Mouse (Mus musculus) lung, embryonic 16.5 days (tissue): ENCODE data around the gene Adam21. TPM values are rescaled to one million over a fixed set of nuclear protein-coding genes. Genes with fewer than 3 reads are reported as not detected.

Source experiments
- ATAC-seq: fragments of 200-750 bp; cut with Nextera tagmentation; 2 replicates; pipeline ENCODE4 v1.8.0; 2017; ENCODE audit warnings: low read depth, mild to moderate bottlenecking, moderate library complexity
- H3K27ac ChIP-seq: fragments of 300-500 bp; sonication (generic); 2 replicates; pipeline ENCODE4 v1.5.1; 2014; ENCODE audit warnings: mild to moderate bottlenecking, control low read depth, low read length
- H3K27me3 ChIP-seq: fragments of 300-500 bp; sonication (generic); 2 replicates; pipeline ENCODE4 v1.6.1; 2014; ENCODE audit warnings: low read depth, low read length, mixed read lengths; ENCODE audit not compliant: control insufficient read depth, insufficient read depth
- H3K36me3 ChIP-seq: fragments of 300-500 bp; sonication (generic); 2 replicates; pipeline ENCODE4 v1.6.1; 2014; ENCODE audit warnings: low read length; ENCODE audit not compliant: control insufficient read depth, insufficient read depth
- H3K4me1 ChIP-seq: fragments of 300-500 bp; sonication (generic); replicated peaks from 2 replicates; pipeline ENCODE4 v1.6.1; 2014; ENCODE audit warnings: low read length, mixed read lengths; ENCODE audit not compliant: control insufficient read depth, insufficient read depth
- H3K4me2 ChIP-seq: fragments of 300-500 bp; sonication (generic); 2 replicates; pipeline ENCODE4 v1.6.1; 2014; ENCODE audit warnings: low read depth, low read length, control low read depth
- H3K4me3 ChIP-seq: fragments of 300-500 bp; sonication (generic); 2 replicates; pipeline ENCODE4 v1.5.1; 2014; ENCODE audit warnings: mild to moderate bottlenecking, low read length, control low read depth
- H3K9ac ChIP-seq: fragments of 300-500 bp; sonication (generic); 2 replicates; pipeline ENCODE4 v1.6.1; 2014; ENCODE audit warnings: low read length, control low read depth
- H3K9me3 ChIP-seq: fragments of 300-500 bp; sonication (generic); 2 replicates; pipeline ENCODE4 v1.6.1; 2016; ENCODE audit warnings: low read length; ENCODE audit not compliant: control insufficient read depth
- WGBS: fragments of 180-500 bp; shearing (Covaris S2); extraction: QIAGEN DNeasy Blood & Tissue Kit; methylation state at CpG from one replicate; pipeline ENCODE4 v1.1.7; 2014; 5-methylcytosine and 5-hydroxymethylcytosine counted together
- polyA plus RNA-seq: library from polyadenylated mRNA; unstranded; fragments of >200 nt; fragmentation: Nextera tagmentation; extraction: Ambion mirVana; gene quantifications from 2 replicates; pipeline ENCODE4 v1.2.1, GENCODE M21; 2015

Gene Adam21
- polyA plus RNA-seq: 0.23 and 0.25 TPM in 2 replicates

- 89% methylated on average over 1 of the region's 1 CpGs for WGBS
These were observed at the start of gene Adam21 for GRCm38 (mm10) chr12:81568374-81568773. Adam21 (minus strand) TSS chr12:81568474.

GRCm38 (mm10) chr12:81616980-81617379 is 48.7 kb upstream of the Adam21 start:
- ATAC-seq: no peak
- H3K9ac ChIP-seq: no peak overlapping the region
- 41% methylated on average over 7 of the region's 7 CpGs for WGBS
- no peaks in the 10 kb centered on the region for H3K9me3 ChIP-seq
- no peak overlapping the region for H3K4me3 ChIP-seq
- H3K27ac ChIP-seq: no peak overlapping the region
- no peaks in the 10 kb centered on the region for H3K36me3 ChIP-seq
- no peaks in the 10 kb centered on the region for H3K4me1 ChIP-seq
- no peaks in the 10 kb centered on the region for H3K27me3 ChIP-seq
- H3K4me2 ChIP-seq: no peak overlapping the region

More at GRCm38 (mm10) chr12:81568374-81568773, at the start of gene Adam21:
- no peak within 1 kb of the TSS for H3K4me3 ChIP-seq
- ATAC-seq: no peak
- H3K4me1 ChIP-seq: no peaks in the 10 kb centered on the region
- H3K9me3 ChIP-seq: no peaks in the 10 kb centered on the region
- no peak within 1 kb of the TSS for H3K27ac ChIP-seq
- H3K9ac ChIP-seq: no peak within 1 kb of the TSS
- no peak within 1 kb of the TSS for H3K4me2 ChIP-seq
- peaks cover 8% of the 10 kb centered on the region for H3K36me3 ChIP-seq
- H3K27me3 ChIP-seq: no peaks in the 10 kb centered on the region

- WGBS: 81% methylated on average over 6 of the region's 6 CpGs
- H3K4me2 ChIP-seq: no peak overlapping the region
- H3K9ac ChIP-seq: no peak overlapping the region
- H3K4me1 ChIP-seq: no peaks in the 10 kb centered on the region
- H3K4me3 ChIP-seq: no peak overlapping the region
- no peaks in the 10 kb centered on the region for H3K27me3 ChIP-seq
- H3K9me3 ChIP-seq: no peaks in the 10 kb centered on the region
- ATAC-seq: no peak
- H3K27ac ChIP-seq: no peak overlapping the region
- no peaks in the 10 kb centered on the region for H3K36me3 ChIP-seq
These were observed 47.5 kb upstream of the Adam21 start for GRCm38 (mm10) chr12:81615807-81616206.

GRCm38 (mm10) chr12:81609445-81609844 is 41.2 kb upstream of the Adam21 start:
- Histone ChIP-seq H3K9ac (no peak overlapping the region), H3K4me2 (no peak overlapping the region), H3K4me3 (no peak overlapping the region), H3K27me3 (no peaks in the 10 kb centered on the region), H3K27ac (no peak overlapping the region), H3K36me3 (no peaks in the 10 kb centered on the region), H3K4me1 (no peaks in the 10 kb centered on the region), H3K9me3 (no peaks in the 10 kb centered on the region)
- ATAC-seq: no peak

GRCm38 (mm10) chr12:81604995-81605784 is 36.9 kb upstream of the Adam21 start:
- Histone ChIP-seq H3K27ac (no peak overlapping the region), H3K36me3 (no peaks in the 10 kb centered on the region), H3K9ac (no peak overlapping the region), H3K4me1 (no peaks in the 10 kb centered on the region), H3K27me3 (no peaks in the 10 kb centered on the region), H3K4me3 (no peak overlapping the region), H3K4me2 (no peak overlapping the region), H3K9me3 (no peaks in the 10 kb centered on the region)
- 44% methylated on average over 5 of the region's 5 CpGs for WGBS
- no peak for ATAC-seq

- H3K9ac ChIP-seq: no peak overlapping the region
- ATAC-seq: no peak
- 74% methylated on average over 8 of the region's 8 CpGs for WGBS
- H3K27ac ChIP-seq: no peak overlapping the region
- H3K4me3 ChIP-seq: no peak overlapping the region
- no peaks in the 10 kb centered on the region for H3K9me3 ChIP-seq
- H3K27me3 ChIP-seq: no peaks in the 10 kb centered on the region
- H3K4me1 ChIP-seq: peaks cover 2% of the 10 kb centered on the region; the same call in 1 of the 2 replicates
- H3K36me3 ChIP-seq: no peaks in the 10 kb centered on the region
- H3K4me2 ChIP-seq: no peak overlapping the region
These were observed 28.4 kb upstream of the Adam21 start for GRCm38 (mm10) chr12:81596547-81597262.

- WGBS: 3% methylated on average over 36 of the region's 36 CpGs
- ATAC-seq: peak; percentile 100
- Histone ChIP-seq H3K4me1 (peaks cover 2% of the 10 kb centered on the region; the same call in 1 of the 2 replicates), H3K27ac (peak within 1 kb of the TSS; percentile 43), H3K4me2 (peak within 1 kb of the TSS; percentile 84), H3K9me3 (no peaks in the 10 kb centered on the region), H3K27me3 (no peaks in the 10 kb centered on the region), H3K36me3 (peaks cover 5% of the 10 kb centered on the region; the same call in 1 of the 2 replicates), H3K4me3 (peak within 1 kb of the TSS; percentile 94), H3K9ac (peak within 1 kb of the TSS; percentile 81)
These were observed 26.8 kb upstream of the Adam21 start, which contains the start of gene Med6 for GRCm38 (mm10) chr12:81594902-81595671. Med6 (minus strand) TSS chr12:81595008.

- Histone ChIP-seq H3K4me3 (no peak overlapping the region), H3K27me3 (no peaks in the 10 kb centered on the region), H3K4me1 (no peaks in the 10 kb centered on the region), H3K9ac (no peak overlapping the region), H3K4me2 (no peak overlapping the region), H3K36me3 (peaks cover 8% of the 10 kb centered on the region), H3K9me3 (no peaks in the 10 kb centered on the region), H3K27ac (no peak overlapping the region)
- WGBS: 82% methylated on average over 5 of the region's 5 CpGs
- no peak for ATAC-seq
These were observed 343 bp downstream of the Adam21 start for GRCm38 (mm10) chr12:81567931-81568330.

- 91% methylated on average over 3 of the region's 3 CpGs for WGBS
- H3K9ac ChIP-seq: no peak overlapping the region
- no peaks in the 10 kb centered on the region for H3K9me3 ChIP-seq
- H3K27ac ChIP-seq: no peak overlapping the region
- no peaks in the 10 kb centered on the region for H3K36me3 ChIP-seq
- no peak overlapping the region for H3K4me3 ChIP-seq
- H3K4me1 ChIP-seq: no peaks in the 10 kb centered on the region
- no peak for ATAC-seq
- no peaks in the 10 kb centered on the region for H3K27me3 ChIP-seq
- H3K4me2 ChIP-seq: no peak overlapping the region
These were observed 4.1 kb downstream of the Adam21 start for GRCm38 (mm10) chr12:81564173-81564572.
